Mouse (Mus musculus) kidney, postnatal 4 days (tissue): ENCODE measurements at regions not wholly inside any gene's neighbourhood (a gene's known extent, or its start where the extent isn't known, plus 50 kb on each side); places are given as distances from the start of the nearest gene placed in this dataset.
"Not testable (repeated sequence)": the region's sequence is repeated elsewhere in the genome, so short reads cannot be mapped to it uniquely, and the experiment has no call there.

Source experiments
- DNase-seq, 2 experiments: peaks; one replicate each; pipeline ENCODE4 v3.0.0; 2021; ENCODE audit warnings: mixed read lengths in 2 of 2

DNA sequence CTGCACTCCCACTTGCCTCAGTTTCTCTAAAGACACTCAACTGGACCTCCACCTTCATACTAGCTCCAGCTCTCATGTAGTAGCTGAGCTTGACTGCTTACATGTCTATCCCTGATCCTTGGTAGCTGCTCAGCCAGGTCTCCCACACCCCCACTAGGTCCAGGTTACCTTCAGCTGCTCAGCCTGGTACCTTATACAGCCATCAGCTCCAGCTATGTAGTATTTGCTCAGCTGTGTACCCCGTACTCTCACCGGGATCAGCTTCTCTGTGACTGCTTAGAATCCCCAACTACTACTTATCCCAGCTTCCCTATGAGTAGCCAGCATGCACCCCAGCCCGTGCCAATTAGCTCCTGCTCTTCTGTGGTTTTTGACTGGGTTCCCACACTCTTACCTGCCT is 148.1 kb downstream of the Tmem121 start:
- DNase-seq: not testable (repeated sequence)

DNA sequence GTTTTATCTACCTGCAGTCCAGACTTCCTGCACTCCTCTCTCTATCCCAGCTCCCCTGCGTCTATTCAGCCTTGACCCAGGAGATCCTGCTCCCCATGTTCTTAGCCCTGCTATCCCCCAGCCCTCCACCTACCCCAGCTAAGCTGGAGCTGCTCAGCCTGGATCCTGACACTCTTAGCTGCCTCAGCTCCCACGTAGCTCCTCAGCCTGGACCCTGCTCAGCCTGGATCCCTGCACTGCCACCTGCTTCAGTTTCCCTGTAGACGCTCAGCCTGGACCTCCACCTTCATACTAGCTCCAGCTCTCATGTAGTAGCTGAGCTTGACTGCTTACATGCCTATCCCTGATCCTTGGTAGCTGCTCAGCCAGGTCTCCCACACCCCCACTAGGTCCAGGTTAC is 151.5 kb downstream of the Tmem121 start:
- no peak for DNase-seq

DNA sequence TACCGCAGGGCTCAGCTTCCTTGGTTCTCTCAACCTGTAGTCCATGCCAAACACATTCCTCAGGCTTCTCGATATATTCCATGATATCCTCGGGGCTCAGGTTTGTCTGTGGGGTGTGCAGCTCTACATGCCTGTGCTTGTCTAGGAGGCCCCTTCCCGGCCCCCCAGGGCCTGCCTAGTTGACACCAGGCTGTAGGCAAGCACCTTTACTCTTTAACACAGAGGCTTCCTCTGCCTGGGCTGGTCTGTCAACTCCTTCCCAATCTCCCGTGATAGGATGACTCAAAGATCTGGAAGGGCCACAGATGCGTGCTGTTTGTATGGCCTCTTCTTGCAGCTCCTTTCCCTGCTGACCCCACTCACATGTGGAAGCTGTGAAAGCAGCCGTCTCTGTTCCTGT is 150.4 kb upstream of the Adam6b start:
- DNase-seq: no peak

DNA sequence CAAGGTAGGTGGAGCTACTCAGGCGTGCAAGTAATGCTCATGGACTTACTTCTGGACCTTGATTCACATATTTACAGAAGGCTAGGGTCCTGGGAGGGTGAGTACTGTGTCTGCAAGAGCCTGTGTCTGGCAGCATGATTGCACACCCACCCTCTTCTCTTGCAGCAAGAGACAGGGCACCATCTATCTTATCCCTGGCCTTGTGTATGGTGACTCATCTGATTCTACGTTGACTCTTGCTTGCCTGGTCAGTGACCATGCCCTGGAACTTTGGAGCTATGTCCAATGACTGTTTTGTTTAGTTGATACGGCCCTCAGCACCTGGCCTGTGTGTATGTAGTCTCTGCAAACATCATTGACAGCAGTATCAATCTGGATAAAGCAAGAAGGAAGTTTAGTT is 148.3 kb upstream of the Adam6b start:
- no peak for DNase-seq

DNA sequence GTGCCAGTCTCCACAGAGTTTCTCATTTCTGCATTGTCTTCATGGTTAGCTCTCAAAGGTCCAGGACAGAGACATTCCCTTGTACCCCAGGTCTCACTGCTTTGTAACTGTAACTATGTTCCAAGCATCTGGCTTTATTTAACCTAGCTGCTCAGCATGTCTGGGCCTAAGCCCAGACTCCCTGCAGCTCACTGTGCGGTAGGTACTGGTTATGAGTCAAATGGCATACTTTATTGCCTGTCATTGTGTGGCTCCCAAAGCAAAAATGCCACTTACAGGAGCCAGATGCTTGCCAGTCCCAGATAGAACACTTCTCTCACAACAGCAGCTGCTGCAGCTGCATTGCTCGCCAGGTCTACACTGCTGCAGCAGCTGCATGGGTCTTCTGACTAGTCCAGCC is 134.2 kb upstream of the Adam6b start:
- DNase-seq: no peak

DNA sequence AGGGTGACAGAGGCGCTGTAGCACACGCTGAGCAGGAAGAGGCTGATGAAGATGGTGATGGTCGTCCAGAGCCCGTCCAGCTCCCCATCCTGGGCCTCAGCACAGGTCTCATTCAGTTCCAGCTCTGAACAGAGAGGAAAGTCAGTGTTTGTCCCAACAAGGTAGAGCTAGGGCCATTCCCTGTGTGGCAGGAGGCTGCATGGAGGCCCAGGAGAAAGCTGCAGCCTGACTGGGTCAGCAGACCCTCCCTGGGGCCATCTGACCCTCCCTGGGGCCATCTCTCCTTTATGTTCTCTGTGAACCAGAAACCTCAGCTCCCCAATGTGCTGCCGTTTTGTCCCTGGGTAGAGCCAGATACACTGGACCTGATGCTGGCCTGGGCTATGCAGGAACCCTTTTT is 131.2 kb upstream of the Adam6b start:
- DNase-seq: no peak

DNA sequence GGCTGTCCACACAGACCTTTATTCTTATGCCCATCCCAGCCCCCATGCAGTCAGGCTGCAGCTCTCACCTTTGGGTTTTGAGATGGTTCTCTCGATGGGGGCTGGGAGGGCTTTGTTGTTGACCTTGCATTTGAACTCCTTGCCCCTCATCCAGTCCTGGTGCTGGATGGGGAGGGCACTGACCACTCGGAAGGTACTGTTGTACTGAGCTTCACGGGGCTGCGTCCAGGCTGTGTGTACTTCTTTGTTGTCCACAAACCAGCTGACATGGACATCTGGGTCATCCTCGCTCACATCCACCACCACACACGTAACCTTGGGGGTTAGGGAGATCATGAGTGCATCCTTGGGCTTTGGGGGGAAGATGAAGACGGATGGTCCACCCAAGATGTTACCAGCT is 129.3 kb upstream of the Adam6b start:
- DNase-seq: no peak

DNA sequence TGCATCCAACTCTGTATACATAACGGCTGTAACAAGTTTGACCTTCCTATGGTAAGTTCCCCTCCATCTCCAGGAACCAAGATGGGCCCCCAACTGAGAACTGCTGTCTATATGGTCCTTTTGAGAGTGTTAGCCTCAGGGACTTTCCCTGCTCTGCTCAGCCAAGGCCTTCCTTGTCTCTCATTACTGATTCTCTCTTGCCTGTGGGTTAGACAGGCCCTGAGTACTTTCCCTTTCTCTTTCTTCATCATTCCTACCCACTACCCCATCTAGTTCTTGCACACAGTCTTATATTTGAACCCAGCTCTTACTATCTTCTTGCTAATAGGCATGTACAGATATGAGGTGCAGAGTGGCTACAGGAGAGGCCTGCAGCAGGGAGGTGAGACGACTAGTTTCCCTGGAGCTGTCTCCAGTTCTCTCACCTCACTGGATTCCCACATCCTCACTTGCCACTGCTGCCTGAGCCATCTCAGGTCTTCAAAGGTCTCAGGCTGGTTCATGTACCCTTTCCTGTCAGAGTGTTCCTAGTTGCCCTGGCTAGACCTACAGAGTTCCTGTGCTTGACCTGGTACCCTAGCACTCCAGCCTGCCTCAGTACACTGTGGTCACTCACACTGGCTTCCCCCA is 126.8 kb upstream of the Adam6b start:
- DNase-seq: no peak

DNA sequence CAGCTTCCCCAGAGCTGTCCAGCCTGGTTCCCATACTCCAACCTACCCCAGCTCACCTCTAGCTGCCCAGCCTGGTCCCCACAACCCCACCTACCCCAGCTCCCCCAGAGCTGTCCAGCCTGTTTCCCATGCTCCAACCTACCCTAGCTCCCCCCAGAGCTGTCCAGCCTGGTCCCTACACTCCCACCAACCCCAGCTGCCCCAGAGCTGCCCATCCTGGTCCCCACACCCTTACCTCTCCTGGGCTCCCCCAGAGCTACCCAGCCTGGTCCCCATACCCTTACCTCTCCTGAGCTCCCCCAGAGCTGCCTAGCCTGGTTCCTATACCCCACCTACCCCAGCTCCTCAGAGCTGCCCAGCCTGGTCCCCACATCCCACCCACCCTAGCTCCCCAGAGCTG is 125.3 kb upstream of the Adam6b start:
- no peak for DNase-seq

DNA sequence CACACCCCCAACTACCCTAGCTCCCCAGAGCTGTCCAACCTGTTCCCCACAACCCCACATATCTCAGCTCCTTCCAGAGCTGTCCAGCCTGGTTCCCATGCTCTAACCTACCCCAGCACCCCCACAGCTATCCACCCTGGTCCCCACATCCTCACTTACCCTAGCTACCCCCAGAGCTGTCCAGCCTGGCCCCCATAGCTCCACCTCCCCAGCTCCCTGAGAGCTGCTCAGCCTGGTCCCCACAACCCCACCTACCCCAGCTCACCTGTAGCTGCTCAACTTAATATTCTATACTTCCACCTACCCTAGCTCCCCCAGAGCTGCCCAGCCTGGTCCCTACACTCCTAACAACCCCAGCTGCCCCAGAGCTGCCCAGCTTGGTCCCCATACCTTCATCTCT is 124.9 kb upstream of the Adam6b start:
- DNase-seq: no peak

DNA sequence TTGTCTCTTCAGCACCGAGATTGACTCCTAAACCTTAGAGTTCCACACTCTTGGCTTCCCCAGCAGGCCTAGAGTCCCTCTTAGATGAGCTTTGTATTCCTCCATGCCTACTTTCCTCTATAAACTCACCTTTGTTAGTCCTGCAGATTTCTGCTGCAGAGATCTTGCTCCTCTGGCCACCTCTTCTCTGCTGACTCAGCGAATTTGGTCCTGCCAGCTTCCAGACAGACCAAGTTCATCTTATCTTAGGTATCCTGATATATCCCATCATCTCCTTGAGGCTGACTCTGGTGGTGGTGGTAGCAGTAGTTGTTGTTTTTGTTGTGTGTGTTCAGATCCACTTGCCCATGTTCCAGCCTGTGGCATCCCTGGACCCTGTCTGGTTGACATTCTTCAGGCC is 123.5 kb upstream of the Adam6b start:
- DNase-seq: no peak

DNA sequence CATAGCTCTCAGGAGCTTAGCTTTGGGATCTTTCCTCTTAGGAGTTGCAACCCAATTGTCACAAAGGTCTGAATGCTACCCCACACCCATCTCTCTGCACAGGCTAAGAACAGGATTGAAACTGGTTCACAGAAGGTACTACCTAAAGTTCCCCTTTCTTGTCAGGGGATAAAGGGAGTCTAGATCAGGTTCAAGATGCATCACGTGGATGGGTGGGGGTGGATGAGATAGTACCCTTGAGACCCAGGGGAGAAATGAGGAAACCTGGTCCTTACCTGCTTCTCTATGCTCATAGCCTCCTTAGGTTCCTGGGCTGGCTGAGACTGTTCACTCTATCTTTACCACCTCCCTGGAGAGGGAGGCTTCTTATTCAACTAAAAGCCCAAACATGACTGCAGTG is 122.9 kb upstream of the Adam6b start:
- DNase-seq: no peak

DNA sequence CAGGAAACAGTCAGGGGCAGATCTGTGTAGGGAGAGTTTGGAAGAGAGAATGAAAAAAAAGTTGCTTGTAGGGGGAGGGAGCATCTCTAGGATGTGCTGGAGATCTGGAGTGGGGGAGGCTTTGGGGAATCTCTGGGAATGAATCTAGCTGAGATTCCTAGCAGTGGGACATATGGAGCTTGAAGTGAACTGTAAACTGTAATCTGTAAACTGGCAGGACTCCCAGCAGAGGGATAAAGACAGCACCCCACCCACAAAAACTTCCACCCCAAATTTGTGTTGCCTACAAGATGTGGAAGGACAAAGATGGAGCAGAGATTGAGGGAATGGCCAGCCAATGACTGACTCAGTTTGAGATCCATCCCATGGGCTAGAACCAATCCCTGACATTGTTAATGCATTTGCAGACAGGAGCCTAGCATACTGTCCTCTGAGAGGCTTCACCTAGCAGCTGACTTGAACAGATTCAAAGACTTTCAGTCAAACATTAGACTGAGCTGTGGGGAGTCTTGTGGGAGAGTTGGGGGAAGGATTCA is 87.7 kb upstream of the Adam6b start:
- DNase-seq: no peak

DNA sequence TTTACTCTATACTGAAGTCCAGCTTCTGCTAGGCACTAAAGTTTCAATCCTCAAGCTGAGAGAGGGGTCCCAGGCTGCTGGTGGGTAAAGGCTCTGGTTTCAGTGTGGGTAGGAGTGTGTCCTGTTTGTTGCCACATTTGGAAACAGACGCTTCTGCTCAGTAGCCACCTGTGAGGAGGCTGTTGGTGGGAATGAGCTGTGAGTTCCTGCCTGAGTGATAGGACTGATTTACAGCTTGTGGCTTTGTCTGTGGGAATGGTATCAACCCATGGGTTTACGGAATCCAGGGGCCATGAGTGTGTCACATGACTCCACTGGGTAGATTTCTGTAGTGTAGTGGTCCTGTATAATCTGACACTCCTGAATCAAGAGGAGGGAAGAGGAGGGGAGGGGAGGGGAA is 86.5 kb upstream of the Adam6b start:
- no peak for DNase-seq

DNA sequence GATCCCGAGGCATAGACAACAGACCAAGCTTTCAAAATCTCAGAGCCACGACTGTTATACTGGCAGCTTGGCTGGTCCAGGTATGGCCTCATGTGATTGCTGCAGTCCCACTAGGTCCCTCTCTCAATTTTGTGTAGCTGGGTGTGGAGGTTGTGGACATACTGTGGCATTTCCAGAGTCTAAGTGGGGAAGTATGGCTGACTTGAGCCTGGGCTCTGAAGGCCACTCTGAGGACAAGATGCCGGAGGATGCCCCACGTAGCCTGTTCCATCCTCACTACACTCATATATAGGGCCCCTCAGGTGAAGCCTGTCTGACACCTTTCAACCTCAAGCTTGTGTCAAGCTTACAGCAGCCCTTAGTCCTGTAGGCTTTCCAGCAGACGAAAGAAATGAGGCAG is 78.2 kb upstream of the Adam6b start:
- no peak for DNase-seq

DNA sequence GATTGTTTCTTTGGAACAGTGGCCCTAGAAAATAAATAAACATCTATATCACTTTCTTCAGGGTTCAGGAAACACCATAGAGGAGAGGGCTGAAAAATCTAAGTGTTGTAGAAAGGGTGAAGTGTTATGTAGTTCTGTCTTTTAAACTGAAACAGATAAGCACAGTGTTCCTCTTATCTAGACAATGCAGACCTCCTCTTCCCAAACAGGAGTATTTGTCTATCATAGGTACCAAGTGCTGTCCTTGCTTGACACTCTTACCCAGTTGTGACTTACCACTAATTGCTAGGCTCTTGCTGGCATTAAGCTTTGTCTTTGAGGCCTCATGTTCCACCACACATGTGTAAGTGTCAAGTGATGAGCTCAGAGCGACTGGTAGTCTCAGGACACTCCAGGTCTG is 75.3 kb upstream of the Adam6b start:
- DNase-seq: no peak

DNA sequence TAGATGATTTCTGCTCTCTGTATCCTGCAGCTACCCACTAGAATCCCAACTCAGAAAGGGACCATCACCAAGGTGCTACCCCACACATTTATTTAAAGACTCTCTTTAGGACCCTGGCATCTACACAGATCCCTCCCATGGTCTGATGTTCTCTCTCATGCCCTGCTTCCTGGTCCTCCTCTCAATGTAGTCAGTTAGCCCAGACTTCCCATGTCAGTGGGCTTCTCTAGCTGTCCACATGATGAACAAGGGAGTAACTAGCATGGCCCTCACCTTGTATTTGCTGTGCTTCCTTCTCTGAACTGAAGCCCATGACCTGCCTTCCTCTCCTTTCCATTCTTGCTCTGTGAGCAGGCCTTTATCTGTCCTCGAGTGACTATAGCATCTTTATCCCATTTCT is 71.8 kb upstream of the Adam6b start:
- no peak for DNase-seq

DNA sequence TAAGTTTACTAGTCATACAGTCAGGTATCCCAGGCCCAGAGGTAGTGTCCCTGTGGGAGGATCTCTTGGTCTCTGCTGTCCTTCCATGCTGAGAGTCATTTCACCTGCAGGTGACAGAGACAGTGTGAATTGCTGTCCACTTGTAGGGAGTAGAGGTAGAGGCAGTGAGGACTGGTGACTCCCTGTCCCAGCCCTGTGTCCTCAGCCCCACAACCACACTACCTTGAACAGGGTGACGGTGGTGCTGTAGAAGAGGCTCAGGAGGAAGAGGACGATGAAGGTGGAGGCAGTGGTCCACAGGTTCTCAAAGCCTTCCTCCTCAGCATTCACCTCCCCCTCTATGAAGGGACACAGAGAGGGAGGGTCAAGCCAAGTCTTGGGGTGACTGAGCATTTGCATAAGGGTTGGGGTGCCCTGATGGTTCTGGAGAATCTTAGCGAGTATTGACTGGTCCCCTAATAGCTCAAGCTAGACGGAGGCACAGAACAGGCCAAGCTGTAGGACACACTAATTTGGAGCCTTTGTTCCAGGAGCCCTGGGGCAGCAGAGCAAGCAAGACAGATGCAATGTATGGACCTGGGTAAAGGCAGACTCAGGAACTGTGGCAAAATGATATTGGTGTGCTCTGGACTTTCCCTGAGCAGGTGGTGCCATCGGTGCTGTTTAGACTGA is 70.4 kb upstream of the Adam6b start:
- no peak for DNase-seq

DNA sequence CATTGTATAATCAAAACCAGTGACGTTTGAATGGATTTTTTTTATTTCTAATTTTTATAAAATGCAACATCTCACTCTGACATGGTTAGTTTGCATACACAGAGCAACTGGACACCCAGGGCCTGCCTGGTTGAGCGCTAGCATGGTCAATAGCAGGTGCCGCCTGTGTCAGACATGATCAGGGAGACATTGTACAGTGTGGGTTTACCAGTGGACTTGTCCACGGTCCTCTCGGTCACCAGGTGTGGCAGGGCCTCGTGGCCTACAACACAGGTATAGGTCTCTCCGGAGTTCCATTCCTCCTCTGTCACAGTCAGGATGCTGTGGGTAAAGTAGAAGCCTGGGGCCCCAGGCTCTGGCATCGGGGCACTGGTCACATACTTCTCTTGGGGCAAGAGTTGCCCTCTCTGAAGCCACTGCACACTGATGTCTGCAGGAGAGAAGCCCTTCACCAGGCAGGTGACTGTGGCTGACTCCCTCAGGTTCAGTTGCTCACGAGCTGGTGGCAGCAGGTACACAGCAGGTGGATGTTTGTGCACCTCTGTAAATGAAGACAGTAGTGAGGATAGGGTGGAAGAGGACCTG is 68.5 kb upstream of the Adam6b start:
- no peak for DNase-seq

DNA sequence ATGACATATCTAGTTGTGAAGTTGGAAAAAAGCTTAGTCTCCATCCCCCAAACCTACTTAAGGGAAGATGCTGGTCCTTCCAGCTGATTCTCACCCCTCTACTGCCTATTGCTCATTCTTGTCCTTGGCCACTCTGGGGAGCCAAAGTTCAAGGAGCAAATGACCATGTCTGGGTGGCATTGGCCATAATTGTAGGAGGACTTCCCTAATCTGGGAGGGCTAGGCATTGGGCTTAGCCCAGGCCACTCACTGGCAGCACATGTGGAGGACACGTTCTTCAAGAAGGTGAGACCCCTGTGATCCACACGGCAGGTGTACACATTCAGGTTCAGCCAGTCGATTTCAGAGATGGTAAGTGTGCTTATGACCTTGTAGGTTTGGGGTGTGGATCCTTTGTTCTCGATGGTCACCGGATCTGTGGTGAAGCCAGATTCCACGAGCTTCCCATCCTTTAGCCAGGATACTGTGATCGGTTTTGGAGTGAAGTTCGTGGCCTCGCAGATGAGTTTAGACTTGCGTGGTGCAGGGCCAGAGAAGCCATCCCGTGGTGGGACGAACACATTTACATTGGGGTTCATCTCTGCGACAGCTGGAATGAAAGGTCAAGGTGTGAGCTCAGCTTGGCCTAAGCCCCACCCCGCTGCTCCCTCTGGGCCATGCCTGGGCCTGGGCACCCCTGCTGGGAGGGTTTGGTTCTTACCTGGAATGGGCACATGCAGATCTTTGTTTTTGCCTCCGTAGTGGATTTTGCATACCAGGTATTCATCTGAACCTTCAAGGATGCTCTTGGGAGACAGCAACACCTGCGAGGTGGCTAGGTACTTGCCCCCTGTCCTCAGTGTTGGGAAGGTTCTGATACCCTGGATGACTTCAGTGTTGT is 67.4 kb upstream of the Adam6b start:
- no peak for DNase-seq

DNA sequence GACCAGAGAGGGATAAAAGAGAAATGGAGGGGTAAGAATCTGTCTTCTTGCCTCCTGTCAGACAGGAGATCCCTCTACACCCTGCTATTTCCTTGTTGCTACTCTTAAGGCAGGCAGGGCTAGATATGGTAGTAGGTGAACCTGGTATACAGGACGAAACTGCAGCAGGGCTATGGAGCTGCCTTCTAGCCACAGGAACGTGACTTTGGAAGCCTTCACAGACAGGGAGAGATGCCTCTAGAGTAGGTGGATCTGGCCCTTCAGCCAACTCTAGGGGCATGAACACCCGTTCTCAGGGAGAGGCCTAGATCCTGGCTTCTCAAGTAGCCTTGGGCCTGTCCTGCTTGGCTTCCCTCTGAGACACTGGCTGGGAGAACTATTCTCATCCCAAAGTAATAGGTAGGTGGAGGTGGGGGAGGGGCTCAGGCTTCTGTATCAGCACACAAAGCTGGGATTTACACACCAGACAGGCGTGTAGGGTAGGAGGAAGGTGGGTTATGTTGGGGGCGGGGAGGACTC is 66.5 kb upstream of the Adam6b start:
- no peak for DNase-seq

DNA sequence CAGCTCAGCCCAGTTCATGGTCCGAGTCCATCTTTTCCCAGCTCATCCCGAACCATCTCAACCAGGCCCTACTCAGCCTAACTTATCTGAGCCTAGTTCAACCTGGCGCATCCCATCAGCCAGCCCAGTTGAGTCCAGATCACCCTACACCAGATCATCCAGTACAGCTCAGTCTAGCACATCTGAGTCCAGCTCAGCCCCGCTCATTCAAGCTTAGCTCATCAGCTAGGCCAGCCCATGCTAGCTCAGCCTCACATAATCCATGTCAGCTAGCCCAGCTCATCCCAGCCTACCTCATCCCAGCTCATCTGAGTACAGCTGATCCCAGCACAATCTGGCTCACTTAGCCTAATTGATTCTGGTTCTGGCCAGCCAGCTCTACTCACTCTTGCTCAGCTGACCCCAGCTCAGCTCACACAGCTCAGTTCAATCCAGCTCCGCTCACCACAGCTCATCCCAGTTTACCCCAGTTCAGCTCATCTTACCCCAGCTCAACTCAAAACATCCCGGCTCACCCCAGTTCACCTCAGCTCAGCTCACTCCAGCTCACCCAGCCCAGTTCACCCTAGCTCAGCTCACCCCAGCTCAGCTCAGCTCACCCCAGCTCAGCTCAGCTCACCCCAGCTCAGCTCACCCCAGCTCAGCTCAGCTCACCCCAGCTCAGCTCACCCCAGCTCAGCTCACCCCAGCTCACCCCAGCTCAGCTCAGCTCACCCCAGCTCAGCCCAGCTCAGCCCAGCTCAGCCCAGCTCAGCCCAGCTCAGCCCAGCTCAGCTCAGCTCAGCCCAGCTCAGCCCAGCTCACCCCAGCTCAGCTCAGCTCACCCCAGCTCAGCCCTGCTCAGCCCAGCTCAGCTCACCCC is 65.3 kb upstream of the Adam6b start:
- no peak for DNase-seq
